Mouse (Mus musculus) CH12.LX (cell line): ENCODE data around the gene Rad23a. TPM values are rescaled to one million over a fixed set of nuclear protein-coding genes. Genes with fewer than 3 reads are reported as not detected.

Experiments used
- DNase-seq: peaks from one replicate; pipeline ENCODE4 v3.0.0-alpha.2; 2013; ENCODE audit errors: extremely low read depth
- H3K27ac ChIP-seq: 2 replicates; pipeline ENCODE4 v1.5.1; 2012; ENCODE audit warnings: low read depth, mild to moderate bottlenecking, control low read depth, moderate library complexity; ENCODE audit not compliant: insufficient read depth
- H3K27me3 ChIP-seq: replicated peaks from 2 replicates; pipeline ENCODE3; 2012; ENCODE audit warnings: inconsistent platforms
- H3K36me3 ChIP-seq, 2 experiments: replicated peaks in 1 of 2; 2 replicates each; pipeline versions ENCODE3 to v1.6.1; 2012; ENCODE audit warnings: inconsistent platforms in 1 of 2, low read length in 1 of 2, mild to moderate bottlenecking in 1 of 2, mixed read lengths in 1 of 2, moderate library complexity in 1 of 2; ENCODE audit not compliant: control insufficient read depth in 1 of 2, insufficient read depth in 1 of 2
- H3K4me1 ChIP-seq, 2 experiments: 2 replicates each; pipeline ENCODE4 v1.6.1; 2012; ENCODE audit warnings: inconsistent platforms in 1 of 2, moderate library complexity in 1 of 2; ENCODE audit not compliant: insufficient read depth in 2 of 2, control insufficient read depth in 1 of 2
- H3K4me2 ChIP-seq: 2 replicates; pipeline ENCODE4 v1.6.1; 2012; ENCODE audit warnings: low read depth, mild to moderate bottlenecking, control low read depth; ENCODE audit not compliant: poor library complexity, insufficient read depth, severe bottlenecking
- H3K4me3 ChIP-seq, 3 experiments: fragments of 150-350 bp in 1 of 3; sonication (generic) in 1 of 3; replicated peaks in 1 of 3; 2 replicates each; pipeline versions ENCODE3 to v1.5.1; 2011 to 2012; ENCODE audit warnings: low read depth in 2 of 3, low read length in 2 of 3, mild to moderate bottlenecking in 2 of 3, moderate library complexity in 2 of 3, control low read depth in 1 of 3, improper control_type of control experiment in 1 of 3, inconsistent platforms in 1 of 3, mixed read lengths in 1 of 3; ENCODE audit not compliant: poor library complexity in 1 of 3
- H3K79me2 ChIP-seq: replicated peaks from 2 replicates; pipeline ENCODE4 v1.6.1; 2012; ENCODE audit warnings: mild to moderate bottlenecking, moderate library complexity; ENCODE audit not compliant: control insufficient read depth, poor library complexity, insufficient read depth, severe bottlenecking; ENCODE audit errors: extremely low read depth
- H3K9ac ChIP-seq: 2 replicates; pipeline ENCODE4 v1.6.1; 2012; ENCODE audit warnings: low read depth, mild to moderate bottlenecking, control low read depth, moderate library complexity; ENCODE audit not compliant: insufficient read depth
- H3K9me3 ChIP-seq: replicated peaks from 2 replicates; pipeline ENCODE3; 2012; ENCODE audit warnings: low read length, inconsistent platforms, mixed read lengths
- BHLHE40 ChIP-seq: IDR thresholded peaks from 2 replicates; pipeline ENCODE4 v1.6.1; 2011; ENCODE audit warnings: mild to moderate bottlenecking, low read depth, low read length, improper control_type of control experiment
- E2F4 ChIP-seq: IDR thresholded peaks from 2 replicates; pipeline ENCODE4 v1.6.1; 2011; ENCODE audit warnings: low read depth, low read length, improper control_type of control experiment; ENCODE audit not compliant: insufficient replicate concordance
- EP300 ChIP-seq: IDR thresholded peaks from 2 replicates; pipeline ENCODE4 v1.6.1; 2011; ENCODE audit warnings: low read length, improper control_type of control experiment
- GABPA ChIP-seq: IDR thresholded peaks from 2 replicates; pipeline ENCODE4 v1.6.1; 2012; ENCODE audit warnings: low read depth, low read length, improper control_type of control experiment, inconsistent platforms; ENCODE audit not compliant: insufficient replicate concordance
- HCFC1 ChIP-seq: IDR thresholded peaks from 2 replicates; pipeline ENCODE4 v1.6.1; 2012; ENCODE audit warnings: low read depth, mild to moderate bottlenecking, inconsistent platforms, low read length, improper control_type of control experiment
- IRF4 ChIP-seq: IDR thresholded peaks from 2 replicates; pipeline ENCODE4 v1.6.1; 2014; ENCODE audit warnings: low read depth, mild to moderate bottlenecking, inconsistent platforms, low read length, improper control_type of control experiment
- JUN ChIP-seq: IDR thresholded peaks from 2 replicates; pipeline ENCODE4 v1.6.1; 2011; ENCODE audit warnings: low read depth, mild to moderate bottlenecking, low read length, improper control_type of control experiment, moderate library complexity; ENCODE audit not compliant: insufficient read depth
- JUND ChIP-seq: conservative IDR thresholded peaks from 2 replicates; pipeline ENCODE4 v1.6.1; 2011; ENCODE audit warnings: low read depth, low read length, improper control_type of control experiment
- MXI1 ChIP-seq: IDR thresholded peaks from 2 replicates; pipeline ENCODE4 v1.6.1; 2011; ENCODE audit warnings: mild to moderate bottlenecking, low read depth, low read length, improper control_type of control experiment
- MYC ChIP-seq: IDR thresholded peaks from 2 replicates; pipeline ENCODE4 v1.6.1; 2011; ENCODE audit warnings: low read depth, mild to moderate bottlenecking, improper control_type of control experiment, low read length
- POLR2AphosphoS2 ChIP-seq: IDR thresholded peaks from 2 replicates; pipeline ENCODE4 v1.6.1; 2011; ENCODE audit warnings: low read depth, low read length, improper control_type of control experiment
- RCOR1 ChIP-seq: conservative IDR thresholded peaks from 2 replicates; pipeline ENCODE4 v1.6.1; 2012; ENCODE audit warnings: low read depth, mild to moderate bottlenecking, inconsistent platforms, low read length, improper control_type of control experiment
- SIN3A ChIP-seq: IDR thresholded peaks from 2 replicates; pipeline ENCODE4 v1.6.1; 2012; ENCODE audit warnings: low read length, improper control_type of control experiment, inconsistent platforms
- SMC3 ChIP-seq: IDR thresholded peaks from 2 replicates; pipeline ENCODE4 v1.6.1; 2011; ENCODE audit warnings: low read depth, low read length, improper control_type of control experiment
- TBP ChIP-seq: conservative IDR thresholded peaks from 2 replicates; pipeline ENCODE4 v1.6.1; 2011; ENCODE audit warnings: low read depth, low read length, improper control_type of control experiment
- TCF12 ChIP-seq: IDR thresholded peaks from 2 replicates; pipeline ENCODE4 v1.6.1; 2014; ENCODE audit warnings: low read depth, mild to moderate bottlenecking, inconsistent platforms, low read length, improper control_type of control experiment
- USF1 ChIP-seq: IDR thresholded peaks from 2 replicates; pipeline ENCODE4 v1.6.1; 2014; ENCODE audit warnings: low read depth, mild to moderate bottlenecking, inconsistent platforms, low read length, improper control_type of control experiment
- USF2 ChIP-seq: conservative IDR thresholded peaks from 2 replicates; pipeline ENCODE4 v1.6.1; 2011; ENCODE audit warnings: low read depth, low read length, improper control_type of control experiment
- ZNF384 ChIP-seq: IDR thresholded peaks from 2 replicates; pipeline ENCODE4 v1.6.1; 2012; ENCODE audit warnings: low read depth, low read length, improper control_type of control experiment, inconsistent platforms
- dilution Hi-C: fragments of 300-500 bp; cut with MboI; formaldehyde crosslinking; loops from 2 replicates; pipeline ENCODE4 v1.14.3; 2020; ENCODE audit warnings: low sequenced_read_pairs; ENCODE audit not compliant: extremely low pct_unique_long_range_greater_than_20kb, extremely low pct_ligation_motif_present
- in situ Hi-C: fragments of 300-500 bp; cut with MboI; formaldehyde crosslinking; loops from 3 replicates; pipeline ENCODE4 v1.14.3; 2019; ENCODE audit warnings: low sequenced_read_pairs, low pct_ligation_motif_present, low pct_unique_long_range_greater_than_20kb, mixed read lengths
- polyA plus RNA-seq: library from polyadenylated mRNA; unstranded; fragments of >175 nt; gene quantifications from 2 replicates; pipeline ENCODE4 v1.2.1, GENCODE M21; 2012; ENCODE audit warnings: low read depth; ENCODE audit not compliant: insufficient read length
- total RNA-seq, 2 experiments: library from RNA; depleted of rRNA; stranded (reverse); fragments of 300-350 nt in 1 of 2; fragments of >200 nt in 1 of 2; gene quantifications; 2 replicates each; pipeline ENCODE4 v1.2.3; 2012 to 2014

Gene Rad23a
- total and polyA plus RNA-seq, 3 experiments = 66.5 to 135 (median 115) TPM

DNA sequence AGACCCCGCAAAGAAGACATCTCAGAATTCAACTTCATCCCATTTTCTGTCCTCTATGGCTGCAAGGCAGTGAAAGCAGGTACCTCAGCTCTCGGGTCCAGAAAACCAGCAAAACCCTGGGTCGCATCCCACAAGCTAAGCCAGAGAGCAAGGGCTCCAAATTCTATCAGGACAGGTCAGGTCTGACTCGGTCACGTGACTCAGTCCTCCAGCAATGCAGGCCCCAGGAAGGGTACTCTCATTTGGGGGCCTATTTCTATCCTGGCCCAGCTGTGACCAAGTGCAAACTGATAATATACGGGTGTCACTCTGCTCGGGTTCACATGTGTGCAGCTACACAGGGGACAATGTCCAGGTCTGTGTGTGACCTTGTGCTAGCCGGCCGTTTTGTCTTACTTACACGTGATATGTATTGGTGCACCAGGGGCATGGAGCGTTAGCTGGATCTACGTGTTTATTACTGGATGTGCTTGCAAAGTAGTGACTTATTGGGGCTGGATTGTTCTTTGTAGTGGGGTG is 48.0 kb downstream of the Rad23a start:
- Histone ChIP-seq H3K27ac (no peak overlapping the region), H3K4me2 (no peak overlapping the region), H3K79me2 (no peaks in the 10 kb centered on the region), H3K36me3 (no peaks in the 10 kb centered on the region), H3K27me3 (peaks cover 95% of the 10 kb centered on the region), H3K9me3 (no peaks in the 10 kb centered on the region), H3K4me3 (no peak overlapping the region), H3K4me1 (no peaks in the 10 kb centered on the region), H3K9ac (no peak overlapping the region)
- in situ Hi-C loops (no loop called here), dilution Hi-C loops (no loop called here)
- no peak for DNase-seq
- no peak for TF ChIP-seq MYC
- TF ChIP-seq SIN3A = no peak
- TF ChIP-seq USF2 = 0 out of 2 replicates have a peak, but pooled peaks have one; percentile 14
- TF ChIP-seq MXI1 = no peak
- TF ChIP-seq E2F4 = no peak
- TF ChIP-seq BHLHE40 = no peak
- no peak for TF ChIP-seq ZNF384
- peak; percentile 22; the same call in 1 of the 2 replicates for TF ChIP-seq USF1
- TF ChIP-seq JUN = no peak
- TF ChIP-seq TCF12 = no peak

DNA sequence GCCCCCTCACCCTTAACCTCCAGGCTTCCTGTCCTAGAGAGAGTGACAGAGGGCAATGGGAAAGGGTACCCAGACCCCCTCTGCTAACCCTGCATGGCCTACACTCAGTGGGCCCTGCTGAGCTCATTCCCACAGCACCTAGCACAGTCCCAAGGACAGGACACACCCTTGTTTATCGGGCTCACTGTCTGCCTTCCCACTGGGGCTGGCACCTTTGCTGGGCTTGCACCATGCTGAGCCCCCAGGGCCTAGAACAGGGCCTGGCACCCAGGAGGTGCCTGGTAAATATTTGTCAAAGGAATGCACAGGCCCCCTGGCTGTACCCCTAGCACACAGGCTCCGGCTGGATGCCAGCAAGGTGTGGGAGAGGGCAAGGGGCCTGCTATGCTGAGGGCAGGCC is 49.9 kb downstream of the Rad23a start:
- Histone ChIP-seq H3K9me3 (no peaks in the 10 kb centered on the region), H3K27me3 (peaks cover 94% of the 10 kb centered on the region), H3K9ac (no peak overlapping the region), H3K36me3 (no peaks in the 10 kb centered on the region), H3K4me2 (no peak overlapping the region), H3K4me1 (no peaks in the 10 kb centered on the region), H3K79me2 (no peaks in the 10 kb centered on the region), H3K27ac (no peak overlapping the region), H3K4me3 (no peak overlapping the region)
- dilution Hi-C loops = no loop called here
- in situ Hi-C loops = no loop called here
- no peak for DNase-seq
- TF ChIP-seq IRF4 = no peak
- TF ChIP-seq JUND = no peak
- no peak for TF ChIP-seq HCFC1
- TF ChIP-seq MYC = no peak
- TF ChIP-seq GABPA = no peak
- no peak for TF ChIP-seq TCF12
- no peak for TF ChIP-seq POLR2AphosphoS2
- no peak for TF ChIP-seq EP300
- TF ChIP-seq TBP = no peak
- no peak for TF ChIP-seq SMC3
- no peak for TF ChIP-seq RCOR1
- no peak for TF ChIP-seq JUN
